Mouse (Mus musculus) urinary bladder, postnatal 0 days (tissue): ENCODE results near the gene Bckdhb. TPM values are rescaled to one million over a fixed set of nuclear protein-coding genes. Genes with fewer than 3 reads are reported as not detected.

Source experiments
- polyA plus RNA-seq: library from polyadenylated mRNA; unstranded; fragments of >200 nt; fragmentation: Nextera tagmentation; extraction: Ambion mirVana; gene quantifications from 2 replicates; pipeline ENCODE4 v1.2.1, GENCODE M21; 2015

Gene Bckdhb
- 19.5 and 22.6 TPM in 2 replicates for polyA plus RNA-seq

DNA sequence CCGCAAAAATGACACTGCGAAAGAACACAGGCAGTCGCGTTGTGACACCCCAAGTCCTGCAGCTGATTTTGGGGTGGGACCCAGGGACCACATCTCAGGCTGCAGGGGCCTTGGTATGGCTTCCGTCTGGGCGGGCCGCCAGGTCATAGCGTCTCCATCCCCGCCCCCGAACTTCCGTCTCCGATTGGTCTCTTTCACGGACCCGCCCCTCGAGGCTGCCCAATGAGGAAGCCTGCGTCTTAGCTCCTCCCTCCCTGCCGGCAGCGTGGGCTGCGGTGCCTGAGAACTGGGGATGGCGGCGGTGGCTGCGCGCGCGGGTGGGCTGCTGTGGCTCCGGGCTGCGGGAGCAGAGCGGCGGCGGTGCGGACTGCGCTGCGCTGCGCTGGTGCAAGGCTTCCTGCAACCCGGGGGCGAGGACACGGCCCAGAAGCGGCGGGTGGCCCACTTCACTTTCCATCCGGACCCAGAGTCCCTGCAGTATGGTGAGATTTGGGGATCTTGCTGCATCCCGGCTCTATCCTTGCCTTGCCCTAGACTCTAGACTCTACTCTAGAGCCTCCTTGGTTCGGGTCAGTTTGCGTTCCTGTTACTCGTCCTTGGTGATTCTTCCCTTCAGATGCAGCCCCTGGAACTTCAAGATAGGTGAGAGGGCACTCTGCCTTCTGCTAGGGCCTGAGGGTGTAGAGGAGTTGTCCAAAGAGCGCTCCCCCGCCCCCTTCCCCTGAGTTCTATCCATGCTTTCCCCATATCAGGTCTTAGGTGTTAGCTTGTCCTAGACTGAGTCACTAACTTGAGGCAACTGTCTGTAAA lies at the start of gene Bckdhb:
Gene Bckdhb (plus strand): TSS at position 268 of the 810 bp plus-strand sequence.

Other genes with a start within 250 kb of the Bckdhb start
- 16.5 and 20.0 TPM in 2 replicates for gene Elovl4, start 118.9 kb upstream of the Bckdhb start, polyA plus RNA-seq
- 3.7 and 6.3 TPM in 2 replicates for gene Ttk, start 90.5 kb upstream of the Bckdhb start, polyA plus RNA-seq